Mouse (Mus musculus): ENCODE data around the gene Prr5. TPM values are rescaled to one million over a fixed set of nuclear protein-coding genes. Genes with fewer than 3 reads are reported as not detected.
A peak's percentile ranks its signal among the peaks of the same experiment; 100 is the strongest.

The Prr5 gene
- polyA plus RNA-seq, 1 experiment from 2014 or later: 11.3 TPM

- no peak overlapping the region for H3K9ac ChIP-seq (ENCODE audit: low read length)
- peaks cover 23% of the 10 kb centered on the region for H3K36me3 ChIP-seq (ENCODE audit: control insufficient read depth, insufficient read depth)
- peaks cover under 1% of the 10 kb centered on the region; the same call in 1 of the 2 replicates for H3K4me1 ChIP-seq (ENCODE audit: control insufficient read depth, insufficient read depth, low read length)
- no peak overlapping the region for H3K27ac ChIP-seq (ENCODE audit: low read length)
- H3K4me3 ChIP-seq (ENCODE audit: low read length): no peak overlapping the region
- 83% methylated on average over 7 of the region's 7 CpGs for WGBS
- no peak overlapping the region for H3K4me2 ChIP-seq (ENCODE audit: low read depth, low read length)
- no peak for ATAC-seq (replicated peaks; ENCODE audit: extremely low read depth, insufficient read depth, low FRiP score)
- no peaks in the 10 kb centered on the region for H3K9me3 ChIP-seq (replicated peaks; ENCODE audit: control insufficient read depth, low read length)
- no peaks in the 10 kb centered on the region for H3K27me3 ChIP-seq (ENCODE audit: control insufficient read depth, insufficient read depth, low read length)
These were observed 23.2 kb downstream of the Prr5 start for GRCm38 (mm10) chr15:84692645-84693044.

GRCm38 (mm10) chr15:84696021-84696420, 26.6 kb downstream of the Prr5 start:
- Histone ChIP-seq H3K4me3 (ENCODE audit: low read length) (no peak overlapping the region), H3K9me3 (replicated peaks; ENCODE audit: control insufficient read depth, low read length) (no peaks in the 10 kb centered on the region), H3K9ac (ENCODE audit: low read length) (no peak overlapping the region), H3K4me2 (ENCODE audit: low read depth, low read length) (no peak overlapping the region), H3K4me1 (ENCODE audit: control insufficient read depth, insufficient read depth, low read length) (0 out of 2 replicates have a peak, but pooled peaks cover 2% of the 10 kb centered on the region), H3K27ac (ENCODE audit: low read length) (no peak overlapping the region), H3K36me3 (ENCODE audit: control insufficient read depth, insufficient read depth) (peaks cover 16% of the 10 kb centered on the region), H3K27me3 (ENCODE audit: control insufficient read depth, insufficient read depth, low read length) (no peaks in the 10 kb centered on the region)
- WGBS: 64% methylated on average over 4 of the region's 4 CpGs
- no peak for ATAC-seq (replicated peaks; ENCODE audit: extremely low read depth, insufficient read depth, low FRiP score)

DNA sequence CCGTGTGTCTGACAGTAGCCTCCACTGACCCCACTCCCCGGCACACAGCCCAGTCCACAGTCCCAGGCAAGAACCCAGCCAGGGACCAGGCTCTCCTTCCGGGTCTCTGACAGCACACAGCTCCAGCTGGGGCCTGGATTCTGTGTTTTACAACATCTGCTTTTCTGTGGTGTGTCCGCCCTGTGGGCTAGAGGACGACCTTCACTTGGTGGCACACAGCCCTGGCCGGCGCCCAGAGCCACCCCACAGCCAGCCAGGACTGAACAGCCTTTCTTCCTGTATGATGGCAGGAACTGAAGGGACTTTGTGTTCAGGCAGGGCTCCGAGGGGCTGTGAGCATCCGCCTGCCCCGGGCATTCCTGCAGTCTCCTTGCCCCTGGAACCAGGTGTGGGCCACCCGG, 28.2 kb downstream of the Prr5 start:
- no peak for ATAC-seq (replicated peaks; ENCODE audit: extremely low read depth, insufficient read depth, low FRiP score)
- peak overlapping the region; percentile 38; the same call in 1 of the 2 replicates for H3K9ac ChIP-seq (ENCODE audit: low read length)
- no peak overlapping the region; the same call in 1 of the 2 replicates for H3K27ac ChIP-seq (ENCODE audit: low read length)
- H3K36me3 ChIP-seq (ENCODE audit: control insufficient read depth, insufficient read depth): peaks cover 12% of the 10 kb centered on the region
- H3K4me3 ChIP-seq (ENCODE audit: low read length): no peak overlapping the region
- 65% methylated on average over 11 of the region's 11 CpGs for WGBS
- H3K4me2 ChIP-seq (ENCODE audit: low read depth, low read length): no peak overlapping the region
- peaks cover 2% of the 10 kb centered on the region; the same call in 1 of the 2 replicates for H3K4me1 ChIP-seq (ENCODE audit: control insufficient read depth, insufficient read depth, low read length)
- H3K9me3 ChIP-seq (replicated peaks; ENCODE audit: control insufficient read depth, low read length): no peaks in the 10 kb centered on the region
- H3K27me3 ChIP-seq (ENCODE audit: control insufficient read depth, insufficient read depth, low read length): no peaks in the 10 kb centered on the region

DNA sequence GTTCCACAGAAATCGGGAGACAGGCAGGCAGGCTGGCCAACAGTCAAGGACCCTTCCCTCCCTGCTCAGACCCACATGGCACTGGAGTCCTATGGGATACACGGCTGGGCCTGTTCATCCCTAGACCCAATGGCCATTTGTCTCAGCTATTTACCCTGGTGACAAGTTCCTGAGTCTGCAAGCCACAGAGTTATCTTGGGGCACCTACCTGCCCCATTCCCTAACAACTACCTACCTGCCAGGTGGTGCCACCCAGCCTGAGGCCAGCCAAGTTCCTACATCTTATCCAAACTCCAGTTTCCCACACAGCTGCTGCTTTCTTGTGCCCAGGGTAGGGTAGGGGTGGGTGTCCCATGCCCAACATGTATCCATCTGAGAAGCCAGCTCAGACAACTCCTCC, 28.8 kb downstream of the Prr5 start:
- Histone ChIP-seq H3K4me1 (ENCODE audit: control insufficient read depth, insufficient read depth, low read length) (peaks cover 2% of the 10 kb centered on the region; the same call in 1 of the 2 replicates), H3K9ac (ENCODE audit: low read length) (no peak overlapping the region), H3K4me2 (ENCODE audit: low read depth, low read length) (no peak overlapping the region), H3K27me3 (ENCODE audit: control insufficient read depth, insufficient read depth, low read length) (no peaks in the 10 kb centered on the region), H3K36me3 (ENCODE audit: control insufficient read depth, insufficient read depth) (peaks cover 8% of the 10 kb centered on the region; the same call in 1 of the 2 replicates), H3K27ac (ENCODE audit: low read length) (no peak overlapping the region), H3K9me3 (replicated peaks; ENCODE audit: control insufficient read depth, low read length) (no peaks in the 10 kb centered on the region), H3K4me3 (ENCODE audit: low read length) (no peak overlapping the region)
- ATAC-seq (replicated peaks; ENCODE audit: extremely low read depth, insufficient read depth, low FRiP score): no peak
- WGBS: 74% methylated on average over 2 of the region's 2 CpGs

DNA sequence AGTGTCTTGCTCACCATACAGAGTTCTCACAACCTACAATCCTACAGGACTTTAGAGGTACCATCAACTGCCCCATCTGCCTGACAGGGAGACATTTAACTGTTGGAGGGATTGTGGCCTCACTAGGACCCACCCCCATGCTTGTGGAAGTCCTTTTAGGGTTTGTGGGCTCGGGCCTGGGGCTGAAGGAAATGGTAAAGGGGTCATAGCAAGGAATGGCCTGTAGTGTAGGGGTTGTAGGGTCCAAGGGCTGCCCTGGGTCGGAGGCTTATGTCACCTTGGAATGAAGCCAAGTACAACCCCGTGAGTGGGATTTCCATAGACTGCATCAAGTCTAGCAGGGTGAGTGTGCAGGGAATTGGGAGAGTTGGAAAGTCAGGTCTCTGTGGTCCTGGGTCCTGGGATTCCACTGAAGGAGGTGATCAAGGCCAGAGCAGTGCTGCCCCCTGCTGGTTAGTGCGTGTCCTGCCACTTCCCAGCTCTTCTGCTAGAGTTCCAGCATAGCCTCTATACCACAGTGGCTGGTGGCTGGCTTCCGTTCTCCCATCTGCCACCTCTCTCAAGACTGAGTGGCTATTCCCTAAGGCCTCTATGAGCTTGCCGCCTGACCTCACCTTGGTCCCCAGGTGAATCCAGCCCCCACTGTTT, 30.9 kb downstream of the Prr5 start:
- no peak overlapping the region for H3K9ac ChIP-seq (ENCODE audit: low read length)
- H3K4me3 ChIP-seq (ENCODE audit: low read length): no peak overlapping the region
- no peak overlapping the region for H3K27ac ChIP-seq (ENCODE audit: low read length)
- no peak overlapping the region for H3K4me2 ChIP-seq (ENCODE audit: low read depth, low read length)
- H3K27me3 ChIP-seq (ENCODE audit: control insufficient read depth, insufficient read depth, low read length): no peaks in the 10 kb centered on the region
- no peaks in the 10 kb centered on the region for H3K36me3 ChIP-seq (ENCODE audit: control insufficient read depth, insufficient read depth)
- ATAC-seq (replicated peaks; ENCODE audit: extremely low read depth, insufficient read depth, low FRiP score): no peak
- no peaks in the 10 kb centered on the region for H3K9me3 ChIP-seq (replicated peaks; ENCODE audit: control insufficient read depth, low read length)
- peaks cover 2% of the 10 kb centered on the region; the same call in 1 of the 2 replicates for H3K4me1 ChIP-seq (ENCODE audit: control insufficient read depth, insufficient read depth, low read length)
- WGBS: 56% methylated on average over 6 of the region's 6 CpGs

DNA sequence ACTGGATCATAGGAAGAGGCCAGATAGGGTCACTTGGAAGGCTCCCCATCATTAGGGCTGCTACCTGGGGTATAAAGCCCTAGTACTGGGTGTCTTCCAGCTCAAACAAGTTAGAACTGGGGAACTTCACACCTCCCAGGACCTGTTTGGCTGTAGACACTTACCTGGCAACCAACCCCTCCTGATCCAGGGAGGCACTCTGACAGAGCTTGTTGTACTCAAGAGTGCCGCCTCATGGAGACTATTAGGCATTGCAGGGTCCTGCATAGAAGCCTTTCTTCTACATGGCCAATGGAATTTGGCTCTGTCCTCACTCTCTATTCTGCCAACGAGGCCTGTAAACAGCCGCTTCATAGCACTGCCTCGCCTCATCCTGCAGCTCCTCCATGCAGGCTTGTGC, 32.5 kb downstream of the Prr5 start:
- no peaks in the 10 kb centered on the region for H3K9me3 ChIP-seq (replicated peaks; ENCODE audit: control insufficient read depth, low read length)
- no peaks in the 10 kb centered on the region for H3K36me3 ChIP-seq (ENCODE audit: control insufficient read depth, insufficient read depth)
- no peaks in the 10 kb centered on the region for H3K27me3 ChIP-seq (ENCODE audit: control insufficient read depth, insufficient read depth, low read length)
- no peak overlapping the region for H3K27ac ChIP-seq (ENCODE audit: low read length)
- no peak overlapping the region for H3K9ac ChIP-seq (ENCODE audit: low read length)
- peaks cover 2% of the 10 kb centered on the region; the same call in 1 of the 2 replicates for H3K4me1 ChIP-seq (ENCODE audit: control insufficient read depth, insufficient read depth, low read length)
- H3K4me2 ChIP-seq (ENCODE audit: low read depth, low read length): no peak overlapping the region
- ATAC-seq (replicated peaks; ENCODE audit: extremely low read depth, insufficient read depth, low FRiP score): no peak; the same call in 1 of the 2 replicates
- no peak overlapping the region for H3K4me3 ChIP-seq (ENCODE audit: low read length)
- WGBS: 19% methylated on average over 4 of the region's 4 CpGs

DNA sequence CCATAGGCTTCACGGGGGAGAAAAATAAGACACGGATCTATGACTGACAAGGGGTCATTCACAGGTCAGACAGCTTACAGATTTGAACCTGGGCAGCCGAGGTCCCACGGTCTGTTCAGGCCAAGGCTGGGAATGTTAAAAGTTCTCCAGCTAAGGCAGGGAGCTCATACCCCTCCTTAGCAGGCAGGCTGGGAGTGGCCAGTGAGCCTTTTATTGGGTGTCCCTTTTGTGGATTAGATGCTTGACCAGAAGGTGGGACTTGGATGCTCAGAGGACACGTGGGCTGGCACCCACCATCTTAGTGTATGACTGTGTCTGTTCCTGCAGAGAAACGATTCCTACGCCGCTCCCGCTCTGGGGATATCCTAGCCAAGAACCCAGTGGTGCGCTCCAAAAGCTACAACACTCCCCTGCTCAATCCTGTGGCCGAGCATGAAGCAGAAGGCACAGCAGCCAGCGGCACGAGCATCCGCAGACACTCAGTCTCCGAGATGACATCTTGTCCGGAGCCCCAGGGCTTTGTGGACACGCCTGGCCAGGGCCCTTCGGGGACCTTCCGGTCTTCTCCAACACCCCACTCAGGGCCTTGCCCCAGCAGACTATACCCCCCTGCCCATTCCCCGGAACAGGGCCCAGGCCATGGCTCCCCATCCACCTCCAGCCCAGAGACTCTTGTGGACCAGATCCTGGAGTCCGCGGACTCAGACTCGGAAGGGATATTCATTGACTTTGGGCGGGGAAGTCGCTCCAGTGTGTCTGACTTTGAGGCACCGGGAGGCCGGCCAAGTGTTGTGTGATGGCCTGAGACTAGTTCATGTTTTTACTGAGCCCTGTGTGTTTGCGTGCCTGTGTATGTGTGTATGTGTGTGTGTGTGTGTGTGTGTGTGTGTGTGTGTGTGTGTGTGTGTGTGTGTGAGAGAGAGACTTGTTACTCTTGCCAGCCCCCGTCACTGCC, 33.2 kb downstream of the Prr5 start:
- H3K9ac ChIP-seq (ENCODE audit: low read length): no peak overlapping the region
- ATAC-seq (replicated peaks; ENCODE audit: extremely low read depth, insufficient read depth, low FRiP score): no peak
- H3K36me3 ChIP-seq (ENCODE audit: control insufficient read depth, insufficient read depth): no peaks in the 10 kb centered on the region
- peaks cover 2% of the 10 kb centered on the region; the same call in 1 of the 2 replicates for H3K4me1 ChIP-seq (ENCODE audit: control insufficient read depth, insufficient read depth, low read length)
- no peak overlapping the region for H3K4me2 ChIP-seq (ENCODE audit: low read depth, low read length)
- no peaks in the 10 kb centered on the region for H3K9me3 ChIP-seq (replicated peaks; ENCODE audit: control insufficient read depth, low read length)
- no peaks in the 10 kb centered on the region for H3K27me3 ChIP-seq (ENCODE audit: control insufficient read depth, insufficient read depth, low read length)
- WGBS: 85% methylated on average over 29 of the region's 29 CpGs
- H3K4me3 ChIP-seq (ENCODE audit: low read length): no peak overlapping the region
- H3K27ac ChIP-seq (ENCODE audit: low read length): no peak overlapping the region

- no peak for ATAC-seq (replicated peaks; ENCODE audit: extremely low read depth, insufficient read depth, low FRiP score)
- H3K4me2 ChIP-seq (ENCODE audit: low read depth, low read length): no peak overlapping the region
- WGBS: 81% methylated on average over 7 of the region's 7 CpGs
These were observed 34.6 kb downstream of the Prr5 start for GRCm38 (mm10) chr15:84703992-84704391.

More at GRCm38 (mm10) chr15:84703992-84704391, 34.6 kb downstream of the Prr5 start:
- no peak overlapping the region for H3K27ac ChIP-seq (ENCODE audit: low read length)
- no peaks in the 10 kb centered on the region for H3K27me3 ChIP-seq (ENCODE audit: control insufficient read depth, insufficient read depth, low read length)
- H3K4me1 ChIP-seq (ENCODE audit: control insufficient read depth, insufficient read depth, low read length): no peaks in the 10 kb centered on the region; the same call in 1 of the 2 replicates
- H3K36me3 ChIP-seq (ENCODE audit: control insufficient read depth, insufficient read depth): no peaks in the 10 kb centered on the region
- no peak overlapping the region for H3K9ac ChIP-seq (ENCODE audit: low read length)
- H3K4me3 ChIP-seq (ENCODE audit: low read length): no peak overlapping the region
- no peaks in the 10 kb centered on the region for H3K9me3 ChIP-seq (replicated peaks; ENCODE audit: control insufficient read depth, low read length)
